Mouse (Mus musculus): ENCODE data around the gene Gm20538. TPM values are rescaled to one million over a fixed set of nuclear protein-coding genes. Genes with fewer than 3 reads are reported as not detected.

Gm20538 gene
- polyA plus RNA-seq, 1 experiment from 2014 or later = not detected

DNA sequence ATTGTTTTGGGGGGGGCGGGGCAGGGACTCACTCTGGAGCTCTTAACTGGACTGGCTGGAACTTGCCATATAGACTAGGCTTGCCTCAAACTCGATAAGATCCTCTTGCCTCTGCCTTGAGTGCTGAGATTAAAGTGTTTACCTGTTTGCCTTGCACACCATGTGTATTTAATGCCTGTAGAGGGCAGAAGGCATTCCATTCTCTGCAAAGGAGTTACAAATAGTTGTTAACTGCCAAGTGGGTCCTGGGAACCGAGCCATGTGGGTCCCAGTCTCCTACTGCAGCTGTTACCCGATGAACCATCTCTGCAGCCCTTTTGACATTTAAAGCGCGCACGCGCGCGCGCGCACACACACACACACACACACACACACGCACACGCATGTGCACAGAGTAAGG, 11.4 kb upstream of the Gm20538 start:
- Histone ChIP-seq H3K4me2 (peak overlapping the region; percentile 88), H3K27me3 (peaks cover 3% of the 10 kb centered on the region; the same call in 1 of the 2 replicates), H3K9me3 (no peaks in the 10 kb centered on the region), H3K9ac (replicated peaks) (no peak overlapping the region), H3K27ac (no peak overlapping the region), H3K36me3 (peaks cover 46% of the 10 kb centered on the region), H3K4me3 (replicated peaks) (peak overlapping the region; percentile 72), H3K4me1 (replicated peaks) (peaks cover 25% of the 10 kb centered on the region)
- ATAC-seq (ENCODE audit: insufficient number of reproducible peaks, insufficient read depth, low FRiP score, low TSS enrichment, low read depth) = no peak
- WGBS = 92% methylated on average over 14 of the region's 14 CpGs

DNA sequence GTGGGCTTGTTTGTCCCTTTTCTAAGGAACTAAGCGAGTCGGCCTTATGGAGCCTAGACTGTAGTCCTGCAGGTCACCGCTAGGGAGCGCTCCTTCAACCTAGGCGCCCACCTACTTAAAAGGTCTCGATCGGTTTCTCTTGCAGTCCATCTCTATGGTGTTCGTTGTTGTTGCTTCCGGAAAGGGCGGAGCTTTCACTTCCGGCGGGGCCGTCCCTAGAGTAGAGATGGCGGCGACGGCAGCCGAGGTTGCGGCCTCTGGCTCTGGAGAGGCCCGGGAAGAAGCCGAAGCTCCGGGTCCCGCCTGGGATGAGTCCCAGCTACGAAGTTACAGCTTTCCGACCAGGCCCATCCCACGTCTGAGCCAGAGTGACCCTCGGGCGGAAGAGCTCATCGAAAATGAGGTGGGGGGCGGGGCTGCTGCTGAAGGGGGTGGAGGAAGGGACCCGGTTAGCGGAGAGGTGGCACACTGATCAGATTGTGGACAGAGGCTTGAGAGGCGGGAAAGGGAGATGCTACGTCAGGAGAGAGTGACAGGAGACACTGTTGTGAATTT, 10.1 kb upstream of the Gm20538 start, which contains the start of gene Hif1an:
Hif1an (plus strand) TSS at position 199 of the 555 bp plus-strand sequence.
- H3K4me1 ChIP-seq (replicated peaks) = peaks cover 25% of the 10 kb centered on the region
- H3K27ac ChIP-seq = peak within 1 kb of the TSS; percentile 74; the same call in 1 of the 2 replicates
- H3K36me3 ChIP-seq = peaks cover 34% of the 10 kb centered on the region
- H3K9ac ChIP-seq (replicated peaks) = peak within 1 kb of the TSS; percentile 73
- H3K9me3 ChIP-seq = no peaks in the 10 kb centered on the region
- H3K4me3 ChIP-seq (replicated peaks) = peak within 1 kb of the TSS; percentile 72
- peak within 1 kb of the TSS; percentile 88 for H3K4me2 ChIP-seq
- H3K27me3 ChIP-seq = peaks cover 8% of the 10 kb centered on the region; the same call in 1 of the 2 replicates
- under 1% methylated on average over 33 of the region's 33 CpGs for WGBS
- ATAC-seq (ENCODE audit: insufficient number of reproducible peaks, insufficient read depth, low FRiP score, low TSS enrichment, low read depth) = peak; percentile 93

GRCm38 (mm10) chr19:44554861-44555590, 2.4 kb upstream of the Gm20538 start, which contains the start of gene Ndufb8:
Gene Ndufb8 (minus strand): TSS chr19:44555440.
- Histone ChIP-seq H3K9ac (replicated peaks) (peak within 1 kb of the TSS; percentile 82), H3K4me1 (replicated peaks) (peaks cover 11% of the 10 kb centered on the region), H3K4me2 (peak within 1 kb of the TSS; percentile 88), H3K36me3 (peaks cover 34% of the 10 kb centered on the region), H3K4me3 (replicated peaks) (peak within 1 kb of the TSS; percentile 90), H3K27ac (peak within 1 kb of the TSS; percentile 80), H3K27me3 (peaks cover 8% of the 10 kb centered on the region; the same call in 1 of the 2 replicates), H3K9me3 (no peaks in the 10 kb centered on the region)
- 1% methylated on average over 50 of the region's 50 CpGs for WGBS
- peak; percentile 79 for ATAC-seq (ENCODE audit: insufficient number of reproducible peaks, insufficient read depth, low FRiP score, low TSS enrichment, low read depth)

GRCm38 (mm10) chr19:44554490-44554860, 1.8 kb upstream of the Gm20538 start:
- peaks cover 5% of the 10 kb centered on the region; the same call in 1 of the 2 replicates for H3K27me3 ChIP-seq
- H3K27ac ChIP-seq = 0 out of 2 replicates have a peak overlapping the region, but pooled peaks have one; percentile 80
- H3K9ac ChIP-seq (replicated peaks) = peak overlapping the region; percentile 82
- peaks cover 40% of the 10 kb centered on the region for H3K36me3 ChIP-seq
- 5% methylated on average over 8 of the region's 8 CpGs for WGBS
- H3K4me1 ChIP-seq (replicated peaks) = peaks cover 11% of the 10 kb centered on the region
- ATAC-seq (ENCODE audit: insufficient number of reproducible peaks, insufficient read depth, low FRiP score, low TSS enrichment, low read depth) = no peak
- H3K4me2 ChIP-seq = peak overlapping the region; percentile 88
- no peaks in the 10 kb centered on the region for H3K9me3 ChIP-seq
- peak overlapping the region; percentile 90 for H3K4me3 ChIP-seq (replicated peaks)

DNA sequence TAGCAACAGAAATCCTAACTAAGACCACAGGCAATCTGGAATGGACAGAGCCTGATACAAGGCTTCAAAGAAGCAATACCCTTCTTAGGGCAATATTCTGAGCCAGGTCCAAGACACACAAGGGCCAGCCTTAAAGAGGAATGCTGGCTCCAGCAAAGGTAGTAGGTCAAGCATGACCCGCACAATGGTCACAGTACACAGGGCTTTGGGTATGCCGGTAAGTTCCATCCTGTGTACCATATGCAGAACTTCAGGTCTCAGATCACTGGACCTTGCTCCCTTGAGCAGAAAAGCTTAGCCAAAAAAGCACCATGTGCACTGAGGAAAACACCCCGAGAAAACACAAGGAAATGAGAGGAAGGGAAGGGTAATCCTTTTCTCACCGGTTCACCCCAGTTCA, 655 bp upstream of the Gm20538 start:
- WGBS = 93% methylated on average over 4 of the region's 4 CpGs
- H3K4me1 ChIP-seq (replicated peaks) = peaks cover 11% of the 10 kb centered on the region
- H3K4me2 ChIP-seq = no peak overlapping the region
- no peaks in the 10 kb centered on the region for H3K27me3 ChIP-seq
- H3K36me3 ChIP-seq = peaks cover 52% of the 10 kb centered on the region
- ATAC-seq (ENCODE audit: insufficient number of reproducible peaks, insufficient read depth, low FRiP score, low TSS enrichment, low read depth) = no peak
- no peaks in the 10 kb centered on the region for H3K9me3 ChIP-seq
- no peak overlapping the region for H3K4me3 ChIP-seq (replicated peaks)
- no peak overlapping the region for H3K27ac ChIP-seq
- no peak overlapping the region for H3K9ac ChIP-seq (replicated peaks)

- H3K4me1 ChIP-seq (replicated peaks) = peaks cover 7% of the 10 kb centered on the region
- H3K4me2 ChIP-seq = peak within 1 kb of the TSS; percentile 92
- H3K9ac ChIP-seq (replicated peaks) = peak within 1 kb of the TSS; percentile 57
- peak; percentile 66 for ATAC-seq (ENCODE audit: insufficient number of reproducible peaks, insufficient read depth, low FRiP score, low TSS enrichment, low read depth)
- H3K36me3 ChIP-seq = peaks cover 30% of the 10 kb centered on the region
- 1% methylated on average over 47 of the region's 47 CpGs for WGBS
- H3K9me3 ChIP-seq = peaks cover 11% of the 10 kb centered on the region; the same call in 1 of the 2 replicates
- H3K27ac ChIP-seq = no peak within 1 kb of the TSS
- peaks cover 19% of the 10 kb centered on the region for H3K27me3 ChIP-seq
- peak within 1 kb of the TSS; percentile 52 for H3K4me3 ChIP-seq (replicated peaks)
These were observed 7.2 kb downstream of the Gm20538 start, which contains the start of gene Sec31b for GRCm38 (mm10) chr19:44545321-44546041. Gene Sec31b (minus strand): TSS chr19:44545864.

GRCm38 (mm10) chr19:44544775-44545174, 7.9 kb downstream of the Gm20538 start:
- peaks cover 19% of the 10 kb centered on the region for H3K27me3 ChIP-seq
- peak overlapping the region; percentile 92 for H3K4me2 ChIP-seq
- peaks cover 7% of the 10 kb centered on the region for H3K4me1 ChIP-seq (replicated peaks)
- H3K9me3 ChIP-seq = peaks cover 18% of the 10 kb centered on the region; the same call in 1 of the 2 replicates
- peak overlapping the region; percentile 52; the same call in 1 of the 2 replicates for H3K4me3 ChIP-seq (replicated peaks)
- ATAC-seq (ENCODE audit: insufficient number of reproducible peaks, insufficient read depth, low FRiP score, low TSS enrichment, low read depth) = no peak
- 3% methylated on average over 13 of the region's 13 CpGs for WGBS
- H3K9ac ChIP-seq (replicated peaks) = no peak overlapping the region
- H3K27ac ChIP-seq = no peak overlapping the region
- peaks cover 23% of the 10 kb centered on the region for H3K36me3 ChIP-seq

- Histone ChIP-seq H3K4me3 (replicated peaks) (no peak overlapping the region), H3K27ac (no peak overlapping the region), H3K9ac (replicated peaks) (no peak overlapping the region), H3K4me1 (replicated peaks) (peaks cover 7% of the 10 kb centered on the region), H3K4me2 (no peak overlapping the region), H3K27me3 (peaks cover 19% of the 10 kb centered on the region), H3K9me3 (peaks cover 18% of the 10 kb centered on the region; the same call in 1 of the 2 replicates), H3K36me3 (peaks cover 19% of the 10 kb centered on the region)
- 66% methylated on average over 10 of the region's 10 CpGs for WGBS
- ATAC-seq (ENCODE audit: insufficient number of reproducible peaks, insufficient read depth, low FRiP score, low TSS enrichment, low read depth) = no peak
These were observed 8.3 kb downstream of the Gm20538 start for GRCm38 (mm10) chr19:44544372-44544771.

DNA sequence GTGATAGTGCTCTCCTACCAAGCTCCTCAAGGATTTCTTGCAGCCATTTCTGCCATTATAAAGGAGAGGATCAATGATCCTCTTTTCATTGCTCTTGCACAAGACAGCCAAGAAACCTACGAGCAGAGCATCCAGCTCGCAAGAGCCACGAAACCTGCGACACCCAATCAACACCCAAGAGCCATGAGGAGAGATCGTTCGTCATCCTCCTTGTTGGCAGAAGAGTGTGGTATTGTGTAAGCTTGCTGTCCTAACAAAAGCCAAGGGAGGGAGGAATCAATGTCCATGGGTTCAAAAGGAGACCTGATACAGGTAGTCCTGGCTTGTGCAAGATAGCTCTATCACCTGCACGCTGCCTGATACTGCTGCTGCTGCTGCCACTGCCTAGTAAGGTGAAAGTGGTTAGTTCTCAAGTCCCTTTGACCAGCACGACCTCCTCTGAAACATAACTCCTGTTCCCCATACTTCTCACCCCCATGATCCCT, 9.9 kb downstream of the Gm20538 start:
- peaks cover 18% of the 10 kb centered on the region; the same call in 1 of the 2 replicates for H3K9me3 ChIP-seq
- H3K27me3 ChIP-seq = peaks cover 19% of the 10 kb centered on the region
- peaks cover 2% of the 10 kb centered on the region; the same call in 1 of the 2 replicates for H3K36me3 ChIP-seq
- 90% methylated on average over 8 of the region's 8 CpGs for WGBS
- H3K4me3 ChIP-seq (replicated peaks) = no peak overlapping the region
- no peak overlapping the region for H3K9ac ChIP-seq (replicated peaks)
- no peak overlapping the region for H3K4me2 ChIP-seq
- no peak for ATAC-seq (ENCODE audit: insufficient number of reproducible peaks, insufficient read depth, low FRiP score, low TSS enrichment, low read depth)
- H3K27ac ChIP-seq = no peak overlapping the region
- H3K4me1 ChIP-seq (replicated peaks) = peaks cover 7% of the 10 kb centered on the region

DNA sequence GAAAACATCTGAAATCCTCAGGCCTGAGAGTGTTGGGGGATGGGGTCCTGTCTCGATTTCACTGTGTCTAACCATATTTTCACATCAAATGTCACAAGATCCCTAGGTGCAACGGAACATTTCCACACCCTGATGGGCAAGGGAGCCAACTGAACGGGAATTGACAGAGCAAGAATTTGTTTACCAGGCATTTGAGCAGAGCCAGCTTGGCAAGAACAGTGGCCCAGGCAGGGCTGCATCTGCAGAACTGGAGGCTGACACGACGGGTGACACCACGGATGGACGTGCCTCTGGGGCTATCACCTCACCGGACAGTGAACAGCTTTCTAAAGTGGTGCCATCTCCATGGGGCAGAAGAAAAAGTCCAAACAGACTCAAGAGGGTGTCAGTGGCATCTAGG, 15.2 kb downstream of the Gm20538 start:
- no peak overlapping the region for H3K4me2 ChIP-seq
- no peaks in the 10 kb centered on the region for H3K4me1 ChIP-seq (replicated peaks)
- no peak overlapping the region for H3K27ac ChIP-seq
- 81% methylated on average over 8 of the region's 8 CpGs for WGBS
- H3K27me3 ChIP-seq = peaks cover 4% of the 10 kb centered on the region; the same call in 1 of the 2 replicates
- no peak overlapping the region for H3K4me3 ChIP-seq (replicated peaks)
- no peak overlapping the region for H3K9ac ChIP-seq (replicated peaks)
- no peak for ATAC-seq (ENCODE audit: insufficient number of reproducible peaks, insufficient read depth, low FRiP score, low TSS enrichment, low read depth)
- H3K36me3 ChIP-seq = no peaks in the 10 kb centered on the region
- peaks cover 18% of the 10 kb centered on the region; the same call in 1 of the 2 replicates for H3K9me3 ChIP-seq
